ENCODE assay signal across 8 mouse cellular contexts in the genomic region with DNA sequence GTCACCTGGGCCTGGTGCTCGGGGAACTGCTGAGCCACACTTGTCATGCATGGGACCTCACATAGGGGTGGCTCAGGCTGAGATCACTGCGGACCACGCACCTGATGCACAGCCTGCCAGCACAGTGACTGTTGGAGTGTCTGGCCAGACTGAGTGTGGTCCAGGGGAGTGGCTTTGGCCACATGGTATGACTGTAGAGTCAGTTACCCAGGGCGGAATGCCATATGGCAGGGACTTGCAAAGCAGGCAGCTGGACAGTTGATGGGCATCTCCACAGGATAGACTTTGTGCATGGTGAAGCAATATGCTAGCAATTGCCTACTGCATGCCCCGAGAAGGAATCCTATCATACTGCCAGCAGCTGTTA.
A peak's percentile ranks its signal among the peaks of the same experiment; 100 is the strongest.
DNase-seq lines count a peak whose midpoint lies in the region; ATAC-seq and TF ChIP-seq lines count a peak whose summit lies in the region.

No protein-coding gene starts in this region.

- intact Hi-C loops in left cerebral cortex, postnatal 25 days (cut with DNase I) = no loop called here

- ATAC-seq in kidney, postnatal 0 days (replicated peaks; ENCODE audit: low FRiP score, low read depth) = 0 out of 2 replicates have a peak, but pooled peaks have one; percentile 19
- ATAC-seq in midbrain, postnatal 0 days (ENCODE audit: low FRiP score) = peak; percentile 48; the same call in 1 of the 2 replicates

- 62% methylated on average over 5 of the region's 5 CpGs for WGBS in kidney, postnatal 0 days
- 72% methylated on average over 5 of the region's 5 CpGs for WGBS in midbrain, postnatal 0 days

- H3K9me3 ChIP-seq in kidney, postnatal 0 days (replicated peaks; ENCODE audit: low read length) = no peaks in the 10 kb centered on the region
- no peaks in the 10 kb centered on the region for H3K9me3 ChIP-seq in midbrain, postnatal 0 days (ENCODE audit: low read length)

- no peak overlapping the region for H3K4me2 ChIP-seq in kidney, postnatal 0 days (ENCODE audit: low read length)
- H3K4me2 ChIP-seq in midbrain, postnatal 0 days (ENCODE audit: low read depth, low read length, poor library complexity, severe bottlenecking) = no peak overlapping the region

- peaks cover 17% of the 10 kb centered on the region; the same call in 1 of the 2 replicates for H3K4me1 ChIP-seq in kidney, postnatal 0 days (replicated peaks; ENCODE audit: insufficient read depth, low read length)
- H3K4me1 ChIP-seq in midbrain, postnatal 0 days (ENCODE audit: insufficient read depth, low read length) = no peaks in the 10 kb centered on the region

- 0 out of 2 replicates have a peak overlapping the region, but pooled peaks have one; percentile 55 for H3K27ac ChIP-seq in kidney, postnatal 0 days
- H3K27ac ChIP-seq in midbrain, postnatal 0 days (ENCODE audit: low read depth, low read length) = no peak overlapping the region
- H3K27ac ChIP-seq in layer of hippocampus, adult 2 months = no peak overlapping the region

- no peaks in the 10 kb centered on the region for H3K36me3 ChIP-seq in kidney, postnatal 0 days (ENCODE audit: insufficient read depth, low read length)
- H3K36me3 ChIP-seq in midbrain, postnatal 0 days (ENCODE audit: insufficient read depth, low read length) = no peaks in the 10 kb centered on the region

- H3K4me3 ChIP-seq in kidney, postnatal 0 days (replicated peaks; ENCODE audit: low read depth, low read length) = no peak overlapping the region
- H3K4me3 ChIP-seq in midbrain, postnatal 0 days (ENCODE audit: low read depth, low read length) = no peak overlapping the region
- H3K4me3 ChIP-seq in layer of hippocampus, adult 2 months = no peak overlapping the region

- no peak for DNase-seq in kidney, postnatal 0 days (ENCODE audit: low spot score)
- no peak for DNase-seq in kidney, adult 18-20 months
- peak; percentile 76 for DNase-seq in adrenal gland, postnatal 10 days
- DNase-seq in gastrocnemius, postnatal 25 days = peak; percentile 76
- DNase-seq in midbrain, postnatal 0 days (ENCODE audit: low spot score) = peak; percentile 90
- no peak for DNase-seq in left cerebral cortex, postnatal 25 days (ENCODE audit: low spot score in 2 of 2)
- no peak for DNase-seq in layer of hippocampus, adult 2 months (ENCODE audit: low spot score in 2 of 2)
- DNase-seq in left cerebral cortex, adult 18-20 months (ENCODE audit: low spot score in 2 of 2) = no peak

- H3K9ac ChIP-seq in kidney, postnatal 0 days (ENCODE audit: low read depth, low read length) = no peak overlapping the region
- no peak overlapping the region for H3K9ac ChIP-seq in midbrain, postnatal 0 days (replicated peaks; ENCODE audit: low read length, poor library complexity, severe bottlenecking)

- TF ChIP-seq CTCF in kidney, postnatal 0 days (IDR thresholded peaks at IDR 0.05; ENCODE audit: low read depth) = no peak
- TF ChIP-seq CTCF in midbrain, postnatal 0 days (IDR thresholded peaks at IDR 0.05) = no peak
- TF ChIP-seq CTCF in layer of hippocampus, adult 2 months (conservative IDR thresholded peaks at IDR 0.05) = no peak

- H3K27me3 ChIP-seq in kidney, postnatal 0 days (ENCODE audit: insufficient read depth, low read length) = no peaks in the 10 kb centered on the region
- H3K27me3 ChIP-seq in midbrain, postnatal 0 days (ENCODE audit: insufficient read depth, low read length) = 0 out of 2 replicates have a peak, but pooled peaks cover 3% of the 10 kb centered on the region

Comparison
In these comparisons a context has a peak if more than half of its experiments do, and no peak if none do; other contexts are left out.
1. DNase-seq: peak in adrenal gland, postnatal 10 days (single experiment), gastrocnemius, postnatal 25 days (single experiment) and midbrain, postnatal 0 days (single experiment); none in kidney, postnatal 0 days (single experiment), kidney, adult 18-20 months (single experiment), left cerebral cortex, postnatal 25 days (0 of 2), layer of hippocampus, adult 2 months (0 of 2) and left cerebral cortex, adult 18-20 months (0 of 2).